Mouse (Mus musculus) CD4-positive helper T cell, adult 2 months (primary cell): ENCODE data around the gene Smurf2.

Source experiments
- DNase-seq: peaks from one replicate; pipeline ENCODE4 v3.0.0-alpha.2; 2012; ENCODE audit warnings: low read depth, missing footprints, low spot score

Smurf2 gene

GRCm38 (mm10) chr11:106907253-106907652, 13.3 kb downstream of the Smurf2 start:
- no peak for DNase-seq

GRCm38 (mm10) chr11:106905707-106906106, 14.8 kb downstream of the Smurf2 start:
- no peak for DNase-seq

GRCm38 (mm10) chr11:106899804-106900203, 20.7 kb downstream of the Smurf2 start:
- no peak for DNase-seq

GRCm38 (mm10) chr11:106896561-106897168, 23.9 kb downstream of the Smurf2 start:
- no peak for DNase-seq

- no peak for DNase-seq
Observed at GRCm38 (mm10) chr11:106883656-106884055, 36.9 kb downstream of the Smurf2 start.

- DNase-seq = no peak
Observed at GRCm38 (mm10) chr11:106872650-106873049, 47.9 kb downstream of the Smurf2 start.

GRCm38 (mm10) chr11:106851438-106851837, 69.1 kb downstream of the Smurf2 start:
- peak; percentile 55 for DNase-seq

- DNase-seq = no peak
Observed at GRCm38 (mm10) chr11:106842002-106842401, 78.5 kb downstream of the Smurf2 start.

GRCm38 (mm10) chr11:106828079-106828478, 92.4 kb downstream of the Smurf2 start:
- no peak for DNase-seq

- DNase-seq = no peak
Observed at GRCm38 (mm10) chr11:106824403-106824802, 96.1 kb downstream of the Smurf2 start.

- no peak for DNase-seq
Observed at GRCm38 (mm10) chr11:106823741-106824140, 96.8 kb downstream of the Smurf2 start.

- no peak for DNase-seq
Observed at GRCm38 (mm10) chr11:106822911-106823310, 97.6 kb downstream of the Smurf2 start.

GRCm38 (mm10) chr11:106822491-106822890, 98.0 kb downstream of the Smurf2 start:
- no peak for DNase-seq

- DNase-seq = no peak
Observed at GRCm38 (mm10) chr11:106821397-106821796, 99.1 kb downstream of the Smurf2 start.

- DNase-seq = peak; percentile 36
Observed at GRCm38 (mm10) chr11:106820972-106821371, 99.5 kb downstream of the Smurf2 start.

- DNase-seq = no peak
Observed at GRCm38 (mm10) chr11:106820252-106820651, 100.3 kb downstream of the Smurf2 start.

GRCm38 (mm10) chr11:106819595-106819994, 100.9 kb downstream of the Smurf2 start:
- DNase-seq = no peak

- DNase-seq = no peak
Observed at GRCm38 (mm10) chr11:106818341-106818740, 102.2 kb downstream of the Smurf2 start.

GRCm38 (mm10) chr11:106817808-106818207, 102.7 kb downstream of the Smurf2 start:
- no peak for DNase-seq

GRCm38 (mm10) chr11:106817156-106817555, 103.4 kb downstream of the Smurf2 start:
- no peak for DNase-seq

GRCm38 (mm10) chr11:106816316-106816715, 104.2 kb downstream of the Smurf2 start:
- DNase-seq = no peak

- DNase-seq = no peak
Observed at GRCm38 (mm10) chr11:106815761-106816160, 104.8 kb downstream of the Smurf2 start.

- DNase-seq = no peak
Observed at GRCm38 (mm10) chr11:106815331-106815730, 105.2 kb downstream of the Smurf2 start.
